Mouse (Mus musculus): ENCODE measurements around the gene Kcnq1. TPM values are rescaled to one million over a fixed set of nuclear protein-coding genes. Genes with fewer than 3 reads are reported as not detected.

Gene Kcnq1
- polyA plus RNA-seq, 1 experiment, result not detected

GRCm38 (mm10) chr7:143108200-143108599, 2.0 kb downstream of the Kcnq1 start:
- TF ChIP-seq GATA1 (IDR thresholded peaks at IDR 0.05; ENCODE audit: borderline replicate concordance, low read length), result no peak
- no peak for TF ChIP-seq FLI1 (IDR thresholded peaks at IDR 0.05; ENCODE audit: low read length)
- Histone ChIP-seq H3K9me3 (no peaks in the 10 kb centered on the region), H3K36me3 (replicated peaks; ENCODE audit: low read length) (no peaks in the 10 kb centered on the region), H3K4me3 (replicated peaks) (no peak overlapping the region), H3K4me1 (peaks cover 6% of the 10 kb centered on the region; the same call in 1 of the 2 replicates), H3K27me3 (replicated peaks) (peaks cover 94% of the 10 kb centered on the region)

- H3K4me3 ChIP-seq (replicated peaks), result no peak overlapping the region
- no peak for TF ChIP-seq GATA1 (IDR thresholded peaks at IDR 0.05; ENCODE audit: borderline replicate concordance, low read length)
- TF ChIP-seq FLI1 (IDR thresholded peaks at IDR 0.05; ENCODE audit: low read length), result no peak
- H3K4me1 ChIP-seq, result peaks cover 6% of the 10 kb centered on the region; the same call in 1 of the 2 replicates
- peaks cover 92% of the 10 kb centered on the region for H3K27me3 ChIP-seq (replicated peaks)
- no peaks in the 10 kb centered on the region for H3K9me3 ChIP-seq
- no peaks in the 10 kb centered on the region for H3K36me3 ChIP-seq (replicated peaks; ENCODE audit: low read length)
These were observed 3.0 kb downstream of the Kcnq1 start for GRCm38 (mm10) chr7:143108996-143109660.

- no peak overlapping the region for H3K4me3 ChIP-seq (replicated peaks)
- peaks cover 87% of the 10 kb centered on the region for H3K27me3 ChIP-seq (replicated peaks)
- H3K4me1 ChIP-seq, result peaks cover 6% of the 10 kb centered on the region; the same call in 1 of the 2 replicates
- peaks cover 1% of the 10 kb centered on the region for H3K9me3 ChIP-seq
- TF ChIP-seq FLI1 (IDR thresholded peaks at IDR 0.05; ENCODE audit: low read length) (no peak), GATA1 (IDR thresholded peaks at IDR 0.05; ENCODE audit: borderline replicate concordance, low read length) (no peak)
- H3K36me3 ChIP-seq (replicated peaks; ENCODE audit: low read length), result no peaks in the 10 kb centered on the region
These were observed 3.5 kb downstream of the Kcnq1 start for GRCm38 (mm10) chr7:143109696-143110095.

- TF ChIP-seq FLI1 (IDR thresholded peaks at IDR 0.05; ENCODE audit: low read length) (no peak), GATA1 (IDR thresholded peaks at IDR 0.05; ENCODE audit: borderline replicate concordance, low read length) (no peak)
- no peaks in the 10 kb centered on the region for H3K36me3 ChIP-seq (replicated peaks; ENCODE audit: low read length)
- peaks cover 6% of the 10 kb centered on the region for H3K9me3 ChIP-seq
- H3K27me3 ChIP-seq (replicated peaks), result peaks cover 79% of the 10 kb centered on the region
- H3K4me3 ChIP-seq (replicated peaks), result no peak overlapping the region
- H3K4me1 ChIP-seq, result peaks cover 6% of the 10 kb centered on the region; the same call in 1 of the 2 replicates
These were observed 4.6 kb downstream of the Kcnq1 start for GRCm38 (mm10) chr7:143110803-143111202.

GRCm38 (mm10) chr7:143111719-143112118, 5.6 kb downstream of the Kcnq1 start:
- peaks cover 5% of the 10 kb centered on the region; the same call in 1 of the 2 replicates for H3K4me1 ChIP-seq
- H3K9me3 ChIP-seq, result peaks cover 6% of the 10 kb centered on the region
- H3K36me3 ChIP-seq (replicated peaks; ENCODE audit: low read length), result no peaks in the 10 kb centered on the region
- H3K27me3 ChIP-seq (replicated peaks), result peaks cover 74% of the 10 kb centered on the region
- H3K4me3 ChIP-seq (replicated peaks), result no peak overlapping the region
- TF ChIP-seq FLI1 (IDR thresholded peaks at IDR 0.05; ENCODE audit: low read length), result no peak
- TF ChIP-seq GATA1 (IDR thresholded peaks at IDR 0.05; ENCODE audit: borderline replicate concordance, low read length), result no peak

- peaks cover 67% of the 10 kb centered on the region for H3K27me3 ChIP-seq (replicated peaks)
- TF ChIP-seq GATA1 (IDR thresholded peaks at IDR 0.05; ENCODE audit: borderline replicate concordance, low read length) (no peak), FLI1 (IDR thresholded peaks at IDR 0.05; ENCODE audit: low read length) (no peak)
- peaks cover 6% of the 10 kb centered on the region for H3K9me3 ChIP-seq
- no peak overlapping the region for H3K4me3 ChIP-seq (replicated peaks)
- no peaks in the 10 kb centered on the region for H3K36me3 ChIP-seq (replicated peaks; ENCODE audit: low read length)
- no peaks in the 10 kb centered on the region; the same call in 1 of the 2 replicates for H3K4me1 ChIP-seq
These were observed 6.2 kb downstream of the Kcnq1 start for GRCm38 (mm10) chr7:143112395-143112794.

GRCm38 (mm10) chr7:143114773-143115172, 8.6 kb downstream of the Kcnq1 start:
- Histone ChIP-seq H3K9me3 (peaks cover 6% of the 10 kb centered on the region), H3K36me3 (replicated peaks; ENCODE audit: low read length) (no peaks in the 10 kb centered on the region), H3K4me1 (peaks cover 3% of the 10 kb centered on the region; the same call in 1 of the 2 replicates), H3K4me3 (replicated peaks) (no peak overlapping the region), H3K27me3 (replicated peaks) (peaks cover 63% of the 10 kb centered on the region)
- TF ChIP-seq GATA1 (IDR thresholded peaks at IDR 0.05; ENCODE audit: borderline replicate concordance, low read length), result no peak
- TF ChIP-seq FLI1 (IDR thresholded peaks at IDR 0.05; ENCODE audit: low read length), result no peak

GRCm38 (mm10) chr7:143116521-143116920, 10.4 kb downstream of the Kcnq1 start:
- H3K36me3 ChIP-seq (replicated peaks; ENCODE audit: low read length), result no peaks in the 10 kb centered on the region
- H3K9me3 ChIP-seq, result peaks cover 6% of the 10 kb centered on the region
- H3K4me3 ChIP-seq (replicated peaks), result no peak overlapping the region
- peaks cover 62% of the 10 kb centered on the region for H3K27me3 ChIP-seq (replicated peaks)
- peaks cover 6% of the 10 kb centered on the region; the same call in 1 of the 2 replicates for H3K4me1 ChIP-seq
- no peak for TF ChIP-seq FLI1 (IDR thresholded peaks at IDR 0.05; ENCODE audit: low read length)
- TF ChIP-seq GATA1 (IDR thresholded peaks at IDR 0.05; ENCODE audit: borderline replicate concordance, low read length), result no peak

GRCm38 (mm10) chr7:143119407-143119806, 13.2 kb downstream of the Kcnq1 start:
- no peak for TF ChIP-seq GATA1 (IDR thresholded peaks at IDR 0.05; ENCODE audit: borderline replicate concordance, low read length)
- no peak for TF ChIP-seq FLI1 (IDR thresholded peaks at IDR 0.05; ENCODE audit: low read length)
- H3K4me1 ChIP-seq, result peaks cover 6% of the 10 kb centered on the region; the same call in 1 of the 2 replicates
- peaks cover 69% of the 10 kb centered on the region for H3K27me3 ChIP-seq (replicated peaks)
- no peaks in the 10 kb centered on the region for H3K36me3 ChIP-seq (replicated peaks; ENCODE audit: low read length)
- peaks cover 6% of the 10 kb centered on the region for H3K9me3 ChIP-seq
- no peak overlapping the region for H3K4me3 ChIP-seq (replicated peaks)

- Histone ChIP-seq H3K4me1 (peaks cover 6% of the 10 kb centered on the region; the same call in 1 of the 2 replicates), H3K36me3 (replicated peaks; ENCODE audit: low read length) (no peaks in the 10 kb centered on the region), H3K9me3 (peaks cover 4% of the 10 kb centered on the region), H3K4me3 (replicated peaks) (no peak overlapping the region), H3K27me3 (replicated peaks) (peaks cover 73% of the 10 kb centered on the region)
- TF ChIP-seq FLI1 (IDR thresholded peaks at IDR 0.05; ENCODE audit: low read length), result no peak
- TF ChIP-seq GATA1 (IDR thresholded peaks at IDR 0.05; ENCODE audit: borderline replicate concordance, low read length), result no peak
These were observed 13.7 kb downstream of the Kcnq1 start for GRCm38 (mm10) chr7:143119826-143120225.
